Mouse (Mus musculus) olfactory bulb, adult 2 months (tissue): ENCODE measurements around the gene Klhdc9.

Experiments
- CTCF ChIP-seq: fragments of 200-500 bp; IDR thresholded peaks from 2 replicates; pipeline ENCODE4 v1.5.1; 2012; ENCODE audit warnings: low read depth, mild to moderate bottlenecking, low read length, moderate library complexity; ENCODE audit not compliant: insufficient read depth
- POLR2A ChIP-seq: fragments of 200-500 bp; IDR thresholded peaks from 2 replicates; pipeline ENCODE4 v1.6.1; 2012; ENCODE audit warnings: mild to moderate bottlenecking, low read depth, low read length, moderate library complexity; ENCODE audit not compliant: insufficient read depth

GRCm38 (mm10) chr1:171328839-171329432 is 31.7 kb downstream of the Klhdc9 start, which contains the start of gene Dedd:
- TF ChIP-seq CTCF (no peak), POLR2A (0 out of 2 replicates have a peak, but pooled peaks have one; percentile 16)
